Mouse (Mus musculus): Measurements from ENCODE around the gene Trmt11. TPM values are rescaled to one million over a fixed set of nuclear protein-coding genes. Genes with fewer than 3 reads are reported as not detected.

Trmt11 gene
- 10.5 to 18.6 TPM (median 14.4 TPM) in 4 replicates for total RNA-seq (2023)

GRCm38 (mm10) chr10:30600542-30600966, at the start of gene Trmt11:
Gene Trmt11 (minus strand): TSS chr10:30600749.

GRCm38 (mm10) chr10:30629513-30629912, 29.0 kb upstream of the Trmt11 start, which contains the start of gene Hint3:
Gene Hint3 (minus strand): TSS chr10:30629632.

Other genes starting within 250 kb of the Trmt11 start
- gene Hint3, start 28.9 kb upstream of the Trmt11 start, total RNA-seq (2023) = 23.5 to 31.3 TPM (median 26.7 TPM) in 4 replicates
- gene Ncoa7, start 202.6 kb upstream of the Trmt11 start, total RNA-seq (2023) = 18.1 to 22.7 TPM (median 19.9 TPM) in 4 replicates
- gene Hey2, start 242.1 kb upstream of the Trmt11 start, total RNA-seq (2023) = 0.23 to 0.33 TPM (median 0.30 TPM) in 3 of 4 replicates, not detected in the other

All from B cell, adult 62 days (primary cell).